Mouse (Mus musculus): ENCODE results near the gene Krt12.

Krt12 gene

GRCm38 (mm10) chr11:99422159-99422558, at the start of gene Krt12:
Gene Krt12, minus strand, starts transcription at chr11:99422259.
- no peak for DNase-seq

DNA sequence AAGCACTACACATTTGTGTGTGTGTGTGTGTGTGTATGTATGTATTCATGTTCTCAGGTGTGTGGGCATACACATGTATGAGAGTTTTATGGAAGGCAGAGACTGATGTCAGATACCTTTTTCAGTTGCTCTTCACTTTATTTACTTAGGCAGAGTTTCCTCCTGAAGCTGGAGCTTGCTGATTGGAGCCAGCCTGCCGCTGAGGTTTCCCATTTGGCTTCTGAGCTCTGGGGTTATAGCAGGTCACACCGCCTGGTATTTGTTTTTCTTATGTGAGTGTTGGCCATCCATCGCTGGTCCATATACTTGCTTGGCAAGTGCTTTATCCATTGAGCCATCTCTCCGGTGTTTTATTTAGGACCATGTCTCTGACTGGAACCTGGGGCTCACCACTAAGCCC, 47.2 kb upstream of the Krt12 start:
- no peak for DNase-seq

- no peak for DNase-seq
Observed at GRCm38 (mm10) chr11:99468566-99468965, 46.5 kb upstream of the Krt12 start.

GRCm38 (mm10) chr11:99466316-99466715, 44.3 kb upstream of the Krt12 start:
- no peak for DNase-seq

- DNase-seq, result peak; percentile 54
Observed at GRCm38 (mm10) chr11:99464836-99465235, 42.8 kb upstream of the Krt12 start.

DNA sequence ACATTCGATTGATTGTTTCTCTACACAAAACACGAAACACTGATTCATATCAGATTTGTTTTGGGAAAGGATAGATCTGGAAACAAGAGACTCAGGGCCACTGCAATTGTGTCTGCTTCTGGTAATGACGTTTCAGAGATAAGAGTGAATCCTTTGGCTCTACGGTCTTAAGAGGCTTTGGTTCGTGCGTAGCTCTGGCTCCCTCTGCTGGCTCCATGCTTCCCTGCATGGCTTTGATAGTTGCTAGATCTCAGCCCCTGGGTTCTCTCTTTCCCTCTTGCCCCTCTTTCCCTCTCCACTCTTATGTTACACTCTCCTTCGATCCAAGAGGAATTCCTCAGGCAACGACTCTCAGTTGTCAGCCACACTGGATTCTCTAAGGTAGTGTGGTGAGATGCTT, 41.1 kb upstream of the Krt12 start:
- DNase-seq, result no peak

- DNase-seq, result no peak
Observed at GRCm38 (mm10) chr11:99461736-99462135, 39.7 kb upstream of the Krt12 start.

- no peak for DNase-seq
Observed at GRCm38 (mm10) chr11:99458887-99459286, 36.8 kb upstream of the Krt12 start.

- no peak for DNase-seq
Observed at GRCm38 (mm10) chr11:99454759-99455158, 32.7 kb upstream of the Krt12 start.

GRCm38 (mm10) chr11:99454044-99454443, 32.0 kb upstream of the Krt12 start:
- no peak for DNase-seq

- no peak for DNase-seq
Observed at GRCm38 (mm10) chr11:99448769-99449168, 26.7 kb upstream of the Krt12 start.

- no peak for DNase-seq
Observed at GRCm38 (mm10) chr11:99441220-99441619, 19.2 kb upstream of the Krt12 start.

DNA sequence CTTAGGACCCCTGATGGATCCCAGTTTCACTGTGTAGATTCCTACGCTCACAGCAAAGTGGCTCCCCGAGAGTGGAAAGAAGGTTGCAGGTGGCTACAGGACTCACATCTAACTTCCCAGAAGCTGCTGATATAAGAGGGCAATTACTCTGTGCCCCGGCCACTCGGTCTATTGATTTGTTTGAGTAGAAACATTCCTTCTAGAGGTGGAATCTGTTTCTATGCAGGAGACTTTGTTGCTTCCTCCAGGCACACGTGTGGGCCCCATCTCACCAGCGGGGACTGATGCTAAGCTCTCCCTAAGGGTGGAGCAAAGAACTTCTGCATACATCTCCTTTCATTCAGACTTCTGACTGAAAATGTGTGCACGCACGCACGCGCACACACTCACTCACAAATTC, 17.4 kb upstream of the Krt12 start:
- no peak for DNase-seq

DNA sequence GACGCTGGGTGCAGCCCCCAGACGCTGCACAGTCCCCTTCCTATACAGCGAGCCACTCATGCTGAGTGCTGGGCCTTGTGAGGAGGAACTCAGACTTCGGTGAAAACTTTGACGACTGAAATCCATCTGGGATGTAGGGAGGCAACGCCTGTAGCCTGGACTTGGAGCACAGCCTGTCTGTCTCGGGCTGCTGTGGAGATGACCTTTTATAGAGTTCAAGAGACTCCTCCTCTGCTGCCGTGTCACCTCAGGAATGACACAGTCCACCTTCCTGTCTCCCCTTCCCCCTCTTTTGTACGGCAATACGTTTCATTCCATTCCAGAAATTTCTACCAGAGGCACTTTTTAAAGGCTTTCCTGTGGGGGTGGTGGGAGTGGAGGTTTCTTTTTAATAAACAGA, 15.9 kb upstream of the Krt12 start, which contains the start of gene Krt20:
Gene Krt20, minus strand, starts transcription at position 179 of the 400 bp plus-strand sequence.
- no peak for DNase-seq

DNA sequence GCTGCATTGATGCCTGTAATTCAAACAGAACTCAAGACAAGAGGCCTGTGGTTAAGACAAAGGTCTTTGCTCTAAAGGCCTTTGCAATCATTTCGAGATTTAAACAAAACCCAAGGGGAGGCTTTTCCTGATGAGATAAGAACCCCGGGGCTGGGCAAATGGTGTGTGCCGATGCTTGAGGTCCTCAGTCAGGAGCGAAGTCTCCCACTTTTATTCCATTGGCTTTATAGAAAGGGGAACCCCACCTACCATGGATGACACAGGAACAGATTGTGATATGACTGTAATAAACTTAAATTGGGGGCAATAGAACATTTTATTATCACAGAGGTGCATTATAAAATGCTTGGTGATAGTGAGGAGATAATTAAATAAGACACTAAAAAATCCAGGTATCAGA, 14.6 kb upstream of the Krt12 start:
- no peak for DNase-seq

GRCm38 (mm10) chr11:99430670-99431069, 8.6 kb upstream of the Krt12 start:
- DNase-seq, result peak; percentile 4

- DNase-seq, result no peak
Observed at GRCm38 (mm10) chr11:99420586-99420985, 1.5 kb downstream of the Krt12 start.

GRCm38 (mm10) chr11:99417819-99418218, 4.2 kb downstream of the Krt12 start:
- DNase-seq, result no peak

GRCm38 (mm10) chr11:99416902-99417301, 5.2 kb downstream of the Krt12 start:
- DNase-seq, result no peak

DNA sequence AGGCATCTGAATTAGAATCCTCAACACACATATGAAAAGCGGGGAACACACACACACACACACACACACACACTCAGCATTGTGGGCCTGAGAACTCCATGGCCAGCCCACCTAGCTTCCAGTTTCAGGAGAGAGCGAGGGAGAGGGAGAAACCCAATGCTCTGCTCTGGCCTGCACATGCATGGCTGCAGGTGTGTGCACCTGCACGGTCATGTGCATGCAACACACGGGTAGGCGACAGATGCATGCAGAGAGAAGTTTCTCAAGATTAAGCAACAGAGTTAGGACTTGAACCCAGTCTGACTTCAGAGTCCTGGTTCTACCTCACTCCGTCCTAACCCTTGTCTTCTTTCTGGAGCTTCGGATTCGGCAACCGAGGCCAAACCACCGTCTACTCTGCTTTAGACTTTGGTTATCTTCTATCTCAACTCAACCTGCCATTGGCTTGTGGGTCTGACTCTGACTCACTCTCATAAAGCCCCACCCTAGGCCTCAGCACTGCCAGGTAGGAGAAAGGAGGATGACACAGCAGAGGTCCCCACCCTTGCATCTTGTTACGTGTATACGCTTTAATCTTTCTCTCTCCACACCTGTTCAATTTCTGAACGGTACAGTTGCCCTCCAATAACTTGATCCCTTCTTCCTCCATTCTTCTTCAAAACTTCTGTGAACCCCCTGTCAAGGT, 7.5 kb downstream of the Krt12 start:
- DNase-seq, result no peak

GRCm38 (mm10) chr11:99413247-99413646, 8.8 kb downstream of the Krt12 start:
- DNase-seq, result no peak

DNA sequence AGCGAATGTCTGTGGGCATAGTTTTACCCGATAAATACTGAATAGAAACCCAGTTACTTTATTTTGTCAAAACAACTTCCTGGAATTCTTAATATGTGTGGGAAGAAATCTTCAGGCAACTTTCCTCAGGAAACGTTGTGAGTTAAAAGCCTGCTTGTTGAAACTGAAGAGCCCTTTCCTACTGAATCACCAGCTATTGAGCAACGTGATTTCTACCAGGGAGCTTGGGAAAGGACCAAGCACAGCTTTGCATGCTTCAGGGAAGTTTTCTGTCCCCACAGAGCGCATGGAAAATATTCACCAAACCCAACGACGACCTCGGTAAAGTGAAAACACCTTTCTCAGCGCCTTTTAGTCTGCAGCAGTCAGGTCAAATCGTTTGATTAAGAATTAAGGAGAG, 15.9 kb downstream of the Krt12 start:
- DNase-seq, result no peak

- no peak for DNase-seq
Observed at GRCm38 (mm10) chr11:99399956-99400549, 22.0 kb downstream of the Krt12 start.

DNA sequence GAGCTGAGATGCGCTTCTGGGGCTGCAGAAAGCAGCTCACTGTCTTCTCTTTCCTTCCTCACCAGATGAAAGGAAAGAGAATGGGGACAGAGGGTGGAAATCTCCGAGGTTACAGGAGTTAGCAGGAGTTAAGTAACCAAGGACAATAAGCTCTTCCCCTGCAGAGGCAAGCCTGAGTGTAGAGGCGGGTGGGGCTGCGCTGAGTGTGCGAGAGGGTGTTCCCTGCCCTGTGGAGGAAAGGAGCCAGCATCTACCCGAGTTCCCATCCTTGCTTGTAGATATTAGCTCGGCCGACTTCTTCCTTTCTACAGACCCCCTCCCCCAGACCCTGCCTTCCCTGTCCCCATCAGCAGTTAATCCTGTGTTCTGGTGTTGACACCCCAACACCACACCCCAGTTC, 23.2 kb downstream of the Krt12 start:
- DNase-seq, result no peak

- DNase-seq, result no peak
Observed at GRCm38 (mm10) chr11:99398084-99398483, 24.0 kb downstream of the Krt12 start.

Data from cerebellum, adult 11-12 months (tissue).